Comparison of ENCODE assay signal across 17 mouse cellular contexts in the genomic region with DNA sequence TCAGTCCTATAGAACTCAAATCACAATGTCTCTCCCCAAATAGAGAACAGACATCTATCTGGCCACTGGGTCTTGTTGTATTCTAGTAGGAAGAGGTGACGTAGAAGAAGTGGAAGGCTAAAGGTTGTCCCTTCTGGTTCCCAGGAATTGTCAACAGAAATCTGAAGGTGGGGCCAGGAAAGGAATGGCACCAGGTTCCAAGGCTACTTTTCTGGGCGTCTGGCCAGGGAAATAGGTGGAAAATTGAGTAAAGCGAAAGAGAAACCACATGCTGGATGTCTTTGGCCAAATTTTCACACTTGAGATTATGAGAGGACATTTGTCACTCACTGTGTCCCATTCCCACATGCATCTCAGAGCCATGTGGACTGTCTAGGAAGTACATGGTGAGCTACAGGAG.
DNase-seq lines count a peak whose midpoint lies in the region; ATAC-seq and TF ChIP-seq lines count a peak whose summit lies in the region.
"Had no signal": no experiment of that assay in that cellular context is flagged by ENCODE, and none has a peak within 500 bp of the region (broad histone marks: within the 10 kb centered on the region; RNA-seq: fewer than 3 reads in every experiment).

No protein-coding gene starts in this region.

- no peaks in the 10 kb centered on the region for H3K36me3 ChIP-seq in kidney, embryonic 14.5 days (ENCODE audit: control insufficient read depth, insufficient read depth, low read length)
- H3K36me3 ChIP-seq: embryonic facial prominence, embryonic 15.5 days; forebrain, embryonic 12.5 days; midbrain, embryonic 12.5 days; stomach, embryonic 15.5 days had no signal

- no peaks in the 10 kb centered on the region for H3K4me1 ChIP-seq in kidney, embryonic 14.5 days (ENCODE audit: control insufficient read depth, insufficient read depth, low read length)
- peaks cover 9% of the 10 kb centered on the region for H3K4me1 ChIP-seq in lung, adult 2 months (ENCODE audit: control insufficient read depth, insufficient read depth, low read length)
- H3K4me1 ChIP-seq: stomach, embryonic 15.5 days had no signal

- H3K4me3 ChIP-seq in kidney, embryonic 14.5 days (ENCODE audit: low read length) = no peak overlapping the region
- no peak overlapping the region for H3K4me3 ChIP-seq in lung, adult 2 months (replicated peaks; ENCODE audit: extremely low read depth, low read depth, low read length)
- H3K4me3 ChIP-seq: embryonic facial prominence, embryonic 15.5 days; forebrain, embryonic 12.5 days; midbrain, embryonic 12.5 days; stomach, embryonic 15.5 days had no signal

- no peak for ATAC-seq in kidney, embryonic 14.5 days (ENCODE audit: low FRiP score, low TSS enrichment)
- ATAC-seq: inflammation-experienced regulatory T-cells, adult 6 months had no signal

- peaks cover 4% of the 10 kb centered on the region; the same call in 1 of the 2 replicates for H3K27me3 ChIP-seq in kidney, embryonic 14.5 days (ENCODE audit: control insufficient read depth, insufficient read depth, low read length)
- H3K27me3 ChIP-seq: stomach, embryonic 15.5 days had no signal

- 76% methylated on average over 3 of the region's 3 CpGs for WGBS in kidney, embryonic 14.5 days
- WGBS in lung, adult 2 months = 55% methylated on average over 3 of the region's 3 CpGs

- H3K27ac ChIP-seq in kidney, embryonic 14.5 days (ENCODE audit: low read depth, low read length) = no peak overlapping the region
- H3K27ac ChIP-seq: embryonic facial prominence, embryonic 15.5 days; forebrain, embryonic 12.5 days; midbrain, embryonic 12.5 days; stomach, embryonic 15.5 days had no signal

- DNase-seq in adrenal gland, adult (ENCODE audit: inconsistent age in 2 of 2, low spot score in 1 of 2) = peak; percentile 15 to 84
- DNase-seq in adrenal gland, postnatal 4 days (ENCODE audit: low spot score in 2 of 2) = no peak
- DNase-seq in kidney, adult 18-20 months = peak; percentile 28
- peak; percentile 62 for DNase-seq in adrenal gland, postnatal 14 days
- DNase-seq in lung, adult 2 months = peak; percentile 8
- no peak for DNase-seq in testis, postnatal 14 days (ENCODE audit: low spot score)
- DNase-seq in right cerebral cortex, postnatal 14 days = no peak
- DNase-seq: cerebellum, adult 11 months; gastrocnemius, postnatal 14 days; right cerebral cortex, postnatal 4 days; thymus, postnatal 4 days had no signal

- H3K4me2 ChIP-seq in kidney, embryonic 14.5 days (replicated peaks; ENCODE audit: low read depth, low read length) = no peak overlapping the region
- H3K4me2 ChIP-seq: embryonic facial prominence, embryonic 15.5 days; forebrain, embryonic 12.5 days; midbrain, embryonic 12.5 days; stomach, embryonic 15.5 days had no signal

- no peak overlapping the region for H3K9ac ChIP-seq in kidney, embryonic 14.5 days (ENCODE audit: low read depth, low read length)
- H3K9ac ChIP-seq: embryonic facial prominence, embryonic 15.5 days; forebrain, embryonic 12.5 days; midbrain, embryonic 12.5 days; stomach, embryonic 15.5 days had no signal

- H3K9me3 ChIP-seq in kidney, embryonic 14.5 days (ENCODE audit: control insufficient read depth, low read length) = no peaks in the 10 kb centered on the region
- H3K9me3 ChIP-seq: embryonic facial prominence, embryonic 15.5 days; forebrain, embryonic 12.5 days; midbrain, embryonic 12.5 days; stomach, embryonic 15.5 days had no signal

- no peak for TF ChIP-seq CTCF in lung, adult 2 months (IDR thresholded peaks at IDR 0.05; ENCODE audit: insufficient read depth, low read length)

- no peak for TF ChIP-seq POLR2A in lung, adult 2 months (IDR thresholded peaks at IDR 0.05; ENCODE audit: borderline replicate concordance, extremely low read depth, low read depth, low read length)

Comparison
In these comparisons a context has a peak if more than half of its experiments do, and no peak if none do; other contexts are left out.
1. DNase-seq: peak in adrenal gland, adult (2 of 2), kidney, adult 18-20 months (single experiment), adrenal gland, postnatal 14 days (single experiment) and lung, adult 2 months (single experiment); none in adrenal gland, postnatal 4 days (0 of 2), testis, postnatal 14 days (single experiment) and right cerebral cortex, postnatal 14 days (single experiment).